Mouse (Mus musculus) heart, adult 2 months (tissue): Measurements from ENCODE around the gene Mavs.

Source experiments
- CTCF ChIP-seq: fragments of 200-600 bp; IDR thresholded peaks from 2 replicates; pipeline ENCODE4 v1.8.1; 2022; ENCODE audit warnings: antibody characterized with exemption, mild to moderate bottlenecking, moderate library complexity
- EP300 ChIP-seq: fragments of 200-500 bp; IDR thresholded peaks from 2 replicates; pipeline ENCODE4 v1.6.1; 2011; ENCODE audit warnings: low read depth, low read length, control low read depth; ENCODE audit not compliant: insufficient read depth
- POLR2A ChIP-seq: fragments of 200-500 bp; IDR thresholded peaks from 2 replicates; pipeline ENCODE4 v1.6.1; 2011; ENCODE audit warnings: mild to moderate bottlenecking, low read depth, low read length, control low read depth; ENCODE audit not compliant: insufficient read depth

- TF ChIP-seq CTCF: no peak
- no peak for TF ChIP-seq EP300
- TF ChIP-seq POLR2A: no peak
Measured at GRCm38 (mm10) chr2:131221853-131222515, 11.9 kb upstream of the Mavs start.
